Mouse (Mus musculus) kidney, adult 2 months (tissue): ENCODE results near the gene Duox2.

Experiments used
- CTCF ChIP-seq: fragments of 200-500 bp; conservative IDR thresholded peaks from 2 replicates; pipeline ENCODE4 v1.5.1; 2011; ENCODE audit warnings: low read depth, mild to moderate bottlenecking, control low read depth, low read length, moderate library complexity, mixed read lengths; ENCODE audit not compliant: insufficient read depth, insufficient read length
- POLR2A ChIP-seq: fragments of 200-500 bp; IDR thresholded peaks from one replicate; pipeline ENCODE4 v1.6.1; 2011; ENCODE audit warnings: low read depth, low read length, control low read depth

GRCm38 (mm10) chr2:122347257-122347656 lies 49.0 kb upstream of the Duox2 start:
- TF ChIP-seq POLR2A (no peak), CTCF (no peak)
